Mouse (Mus musculus) testis, adult 2 months (tissue): ENCODE results near the gene Rad51b.

ENCODE experiments used
- CTCF ChIP-seq: fragments of 200-500 bp; IDR thresholded peaks from 2 replicates; pipeline ENCODE4 v1.5.1; 2012; ENCODE audit warnings: low read depth, mild to moderate bottlenecking, inconsistent platforms, low read length, moderate library complexity; ENCODE audit not compliant: control insufficient read depth, insufficient read depth, insufficient replicate concordance
- POLR2A ChIP-seq: fragments of 200-500 bp; IDR thresholded peaks from 2 replicates; pipeline ENCODE4 v1.6.1; 2012; ENCODE audit warnings: low read depth, mild to moderate bottlenecking, inconsistent platforms, low read length, moderate library complexity; ENCODE audit not compliant: control insufficient read depth

DNA sequence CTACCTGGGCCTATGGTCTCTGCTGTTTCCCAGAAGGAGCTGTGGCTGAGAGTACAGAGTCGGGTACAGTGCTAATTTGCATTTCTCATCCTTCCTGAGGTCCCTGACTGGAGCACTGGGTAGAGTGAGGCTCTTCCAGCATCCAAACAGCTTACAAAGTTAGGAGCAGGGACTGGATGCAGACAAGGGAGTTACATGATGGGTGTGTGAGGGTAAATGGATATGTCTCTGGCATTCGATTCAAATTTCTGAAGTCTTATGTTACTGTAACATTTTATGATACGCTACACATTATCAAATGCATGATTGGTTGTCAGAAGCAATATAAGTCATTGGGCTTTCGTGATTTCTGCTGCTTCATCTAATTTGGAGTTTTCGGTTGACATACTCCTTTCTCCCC lies 479.7 kb downstream of the Rad51b start:
- TF ChIP-seq POLR2A (no peak), CTCF (no peak)
